Mouse (Mus musculus) megakaryocyte, embryonic 14.5 days (primary cell): Measurements from ENCODE around the gene Hrh1.

ENCODE experiments used
- FLI1 ChIP-seq: IDR thresholded peaks from 2 replicates; pipeline ENCODE4 v1.6.1; 2012; ENCODE audit warnings: low read length, inconsistent platforms, mixed read lengths
- GATA1 ChIP-seq: IDR thresholded peaks from 3 replicates; pipeline ENCODE4 v1.6.1; 2012; ENCODE audit warnings: mixed read lengths, low read length, inconsistent platforms, borderline replicate concordance

GRCm38 (mm10) chr6:114364734-114365133 lies 33.0 kb upstream of the Hrh1 start:
- TF ChIP-seq FLI1 (no peak), GATA1 (no peak)
